ENCODE assay signal across 8 mouse cellular contexts in genomic region chr10:7673673-7674072, GRCm38 (mm10). TPM values are rescaled to one million over a fixed set of nuclear protein-coding genes. Genes with fewer than 3 reads are reported as not detected.
DNase-seq lines count a peak whose midpoint lies in the region; ATAC-seq and TF ChIP-seq lines count a peak whose summit lies in the region.

No protein-coding gene starts in this region.

- no peaks in the 10 kb centered on the region for H3K27me3 ChIP-seq in heart, adult 2 months (ENCODE audit: control insufficient read depth, insufficient read depth, low read length)
- no peaks in the 10 kb centered on the region for H3K27me3 ChIP-seq in liver, embryonic 13.5 days
- no peaks in the 10 kb centered on the region for H3K27me3 ChIP-seq in splenic B cell, adult 2 months (ENCODE audit: control insufficient read depth, insufficient read depth, low read length, poor library complexity, severe bottlenecking)

- no peak overlapping the region for H3K4me3 ChIP-seq in heart, adult 2 months
- no peak overlapping the region for H3K4me3 ChIP-seq in liver, embryonic 13.5 days (replicated peaks)

- H3K9ac ChIP-seq in heart, adult 2 months (ENCODE audit: low read depth, low read length) = no peak overlapping the region
- H3K9ac ChIP-seq in liver, embryonic 13.5 days = no peak overlapping the region

- no peak for TF ChIP-seq EP300 in heart, adult 2 months (IDR thresholded peaks at IDR 0.05; ENCODE audit: insufficient read depth, low read depth, low read length)

- no peaks in the 10 kb centered on the region for H3K4me1 ChIP-seq in heart, adult 2 months (ENCODE audit: control insufficient read depth, insufficient read depth, low read length)
- peaks cover 7% of the 10 kb centered on the region for H3K4me1 ChIP-seq in liver, embryonic 13.5 days (replicated peaks)

- H3K4me2 ChIP-seq in liver, embryonic 13.5 days = no peak overlapping the region

- peak; percentile 82 for TF ChIP-seq CTCF in heart, adult 2 months (IDR thresholded peaks at IDR 0.05)
- TF ChIP-seq CTCF in brain, embryonic 14.5 days (IDR thresholded peaks at IDR 0.05; ENCODE audit: borderline replicate concordance, extremely low read depth, insufficient read depth, insufficient read length) = peak; percentile 38; the same call in 1 of the 2 replicates

- peaks cover 4% of the 10 kb centered on the region for H3K36me3 ChIP-seq in heart, adult 2 months (ENCODE audit: control insufficient read depth, insufficient read depth, low read length)
- peaks cover 77% of the 10 kb centered on the region for H3K36me3 ChIP-seq in liver, embryonic 13.5 days
- H3K36me3 ChIP-seq in splenic B cell, adult 2 months (ENCODE audit: control insufficient read depth, insufficient read depth, low read length, poor library complexity, severe bottlenecking) = peaks cover 8% of the 10 kb centered on the region

- ATAC-seq in CD4-positive, CD25-positive, alpha-beta regulatory T cell, adult 4 months = peak; percentile 99
- peak; percentile 59; the same call in 1 of the 2 replicates for ATAC-seq in liver, embryonic 13.5 days (ENCODE audit: low read depth)

- peaks cover 2% of the 10 kb centered on the region; the same call in 1 of the 2 replicates for H3K79me2 ChIP-seq in heart, adult 2 months (replicated peaks; ENCODE audit: control insufficient read depth, insufficient read depth, low read length)

- WGBS in heart, adult 2 months = 54% methylated on average over 1 of the region's 1 CpGs
- WGBS in liver, embryonic 13.5 days (ENCODE audit: insufficient replicate concordance) = 45% methylated on average over 1 of the region's 1 CpGs

- no peaks in the 10 kb centered on the region for H3K9me3 ChIP-seq in liver, embryonic 13.5 days (replicated peaks)

- H3K27ac ChIP-seq in heart, adult 2 months = no peak overlapping the region
- H3K27ac ChIP-seq in liver, embryonic 13.5 days = no peak overlapping the region

- no peak for TF ChIP-seq POLR2A in heart, adult 2 months (IDR thresholded peaks at IDR 0.05; ENCODE audit: insufficient read depth, low read depth, low read length)
- no peak for TF ChIP-seq POLR2A in brain, embryonic 14.5 days (IDR thresholded peaks at IDR 0.05; ENCODE audit: borderline replicate concordance, extremely low read depth, insufficient read depth, insufficient read length, poor library complexity, severe bottlenecking)

- intact Hi-C loops in heart, adult 2 months (cut with DNase I) = no loop called here
- intact Hi-C loops in heart, postnatal 36 days (cut with DNase I) = no loop called here

- no peak for DNase-seq in heart, adult 2 months
- DNase-seq in heart, postnatal 36 days = no peak
- DNase-seq in brain, embryonic 14.5 days (ENCODE audit: low read depth) = peak; percentile 58
- DNase-seq in liver, embryonic 13.5 days = peak; percentile 20
- DNase-seq in splenic B cell, adult 2 months (ENCODE audit: low read depth, low spot score) = peak; percentile 71
- DNase-seq in testis, postnatal 14 days (ENCODE audit: low spot score) = no peak
- no peak for DNase-seq in ovary, postnatal 14 days (ENCODE audit: low spot score)

RNA-seq across cellular contexts. Expression of gene Nup43, which starts 6.4 kb away (rescaled TPM):
- 1 to 10 TPM; 4.6 to 6.3 TPM for total RNA-seq in heart, adult 2 months (2021)
- polyA plus RNA-seq in heart, adult 2 months (2012; rRNA removed) = 4.9 and 6.7 TPM in 2 replicates
- total RNA-seq in heart, postnatal 36 days (2021) = 1 to 10 TPM; 5.3 to 5.5 TPM
- 10 to 100 TPM; 28.1 to 31.3 TPM for polyA plus RNA-seq in CD4-positive, CD25-positive, alpha-beta regulatory T cell, adult 4 months (2017; shearing (Covaris generic))
- 25.2 and 35.0 TPM in 2 replicates for polyA plus RNA-seq in brain, embryonic 14.5 days (2012; rRNA removed)
- 39.0 and 44.7 TPM in 2 replicates for polyA plus RNA-seq in liver, embryonic 13.5 days (2015; fragmentation: Nextera tagmentation; extraction: Ambion mirVana)

RNA-seq across cellular contexts. Expression of gene Pcmt1, which starts 7.3 kb away (rescaled TPM):
- 100 to 1,000 TPM in 1 of 2 experiments, 10 to 100 TPM in 1; 92.5 to 101 TPM for total RNA-seq in heart, adult 2 months (2021)
- 35.3 and 61.6 TPM in 2 replicates for polyA plus RNA-seq in heart, adult 2 months (2012; rRNA removed)
- 10 to 100 TPM; 92.8 to 95.6 TPM for total RNA-seq in heart, postnatal 36 days (2021)
- polyA plus RNA-seq in CD4-positive, CD25-positive, alpha-beta regulatory T cell, adult 4 months (2017; shearing (Covaris generic)) = 100 to 1,000 TPM; 109 to 118 TPM
- polyA plus RNA-seq in brain, embryonic 14.5 days (2012; rRNA removed) = 76.2 and 79.2 TPM in 2 replicates
- polyA plus RNA-seq in liver, embryonic 13.5 days (2015; fragmentation: Nextera tagmentation; extraction: Ambion mirVana) = 112 and 121 TPM in 2 replicates

RNA-seq across cellular contexts. Expression of gene Lats1, which starts 7.3 kb away (rescaled TPM):
- total RNA-seq in heart, adult 2 months (2021) = 10 to 100 TPM; 10.8 to 11.5 TPM
- 5.5 and 9.9 TPM in 2 replicates for polyA plus RNA-seq in heart, adult 2 months (2012; rRNA removed)
- 10 to 100 TPM; 11.6 to 13.0 TPM for total RNA-seq in heart, postnatal 36 days (2021)
- polyA plus RNA-seq in CD4-positive, CD25-positive, alpha-beta regulatory T cell, adult 4 months (2017; shearing (Covaris generic)) = 1 to 10 TPM; 5.8 to 7.2 TPM
- 26.6 and 32.1 TPM in 2 replicates for polyA plus RNA-seq in brain, embryonic 14.5 days (2012; rRNA removed)
- 2.2 and 2.6 TPM in 2 replicates for polyA plus RNA-seq in liver, embryonic 13.5 days (2015; fragmentation: Nextera tagmentation; extraction: Ambion mirVana)

RNA-seq across cellular contexts. Expression of gene Katna1, which starts 52.1 kb away (rescaled TPM):
- 10 to 100 TPM; 11.9 to 14.2 TPM for total RNA-seq in heart, adult 2 months (2021)
- polyA plus RNA-seq in heart, adult 2 months (2012; rRNA removed) = 3.7 and 4.4 TPM in 2 replicates
- total RNA-seq in heart, postnatal 36 days (2021) = 10 to 100 TPM; 11.7 to 14.2 TPM
- polyA plus RNA-seq in CD4-positive, CD25-positive, alpha-beta regulatory T cell, adult 4 months (2017; shearing (Covaris generic)) = 10 to 100 TPM; 79.6 to 87.1 TPM
- 13.6 and 17.5 TPM in 2 replicates for polyA plus RNA-seq in brain, embryonic 14.5 days (2012; rRNA removed)
- polyA plus RNA-seq in liver, embryonic 13.5 days (2015; fragmentation: Nextera tagmentation; extraction: Ambion mirVana) = 33.9 and 43.6 TPM in 2 replicates

Comparison
In these comparisons a context has a peak if more than half of its experiments do, and no peak if none do; other contexts are left out.
1. DNase-seq: peak in brain, embryonic 14.5 days (single experiment), liver, embryonic 13.5 days (single experiment) and splenic B cell, adult 2 months (single experiment); none in heart, adult 2 months (0 of 2), heart, postnatal 36 days (0 of 2), testis, postnatal 14 days (single experiment) and ovary, postnatal 14 days (single experiment).